ENCODE assay signal across 28 mouse cellular contexts in the genomic region with DNA sequence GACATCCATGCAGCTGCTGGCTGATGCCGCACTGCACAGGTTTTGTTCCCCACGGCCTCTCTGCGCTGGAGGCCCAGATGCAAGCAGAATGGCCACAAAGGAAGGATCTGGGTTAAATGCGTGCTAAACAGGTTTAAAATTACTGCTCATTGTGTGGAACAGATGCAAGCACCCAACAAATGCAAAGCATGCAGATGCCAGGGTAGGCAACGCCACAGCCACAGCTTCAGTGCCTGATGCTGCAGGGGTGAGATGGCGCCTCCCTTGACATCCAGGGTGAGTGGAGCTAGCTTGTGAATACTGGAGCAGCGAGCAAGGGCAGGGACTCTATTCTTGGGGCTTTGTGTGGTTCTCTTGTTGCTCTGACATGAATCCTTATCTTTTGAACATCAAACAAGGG. TPM values are rescaled to one million over a fixed set of nuclear protein-coding genes. Genes with fewer than 3 reads are reported as not detected.
"Had no signal": no experiment of that assay in that cellular context is flagged by ENCODE, and none has a peak within 500 bp of the region (broad histone marks: within the 10 kb centered on the region; RNA-seq: fewer than 3 reads in every experiment).

No protein-coding gene starts in this region.

- H3K4me3 ChIP-seq: layer of hippocampus, adult 2 months; limb, embryonic 10.5 days; limb, embryonic 13.5 days; liver, embryonic 12.5 days; liver, embryonic 15.5 days; lung, embryonic 15.5 days; myocyte had no signal

- DNase-seq: kidney, adult 18-20 months; kidney, adult 9 months; kidney, postnatal 14 days; layer of hippocampus, adult 9-11 months; liver; lung, adult 18-20 months; lung, postnatal 10 days; lung, postnatal 36 days; right cerebral cortex, adult 18-20 months; right cerebral cortex, postnatal 14 days; right cerebral cortex, postnatal 4 days; thymus, adult 2 months; thymus, postnatal 14 days; thymus, postnatal 4 days had no signal

- H3K4me2 ChIP-seq: limb, embryonic 13.5 days; liver, embryonic 12.5 days; liver, embryonic 15.5 days; lung, embryonic 15.5 days; midbrain, embryonic 11.5 days had no signal

- H3K9me3 ChIP-seq: limb, embryonic 10.5 days; limb, embryonic 13.5 days; liver, embryonic 12.5 days; liver, embryonic 15.5 days; lung, embryonic 15.5 days had no signal

- H3K4me1 ChIP-seq: liver, embryonic 12.5 days; liver, embryonic 15.5 days; lung, embryonic 15.5 days had no signal

- H3K27me3 ChIP-seq: limb, embryonic 13.5 days; liver, embryonic 12.5 days; liver, embryonic 15.5 days; lung, embryonic 15.5 days had no signal

- H3K27ac ChIP-seq: layer of hippocampus, adult 2 months; limb, embryonic 10.5 days; limb, embryonic 13.5 days; liver, embryonic 12.5 days; liver, embryonic 15.5 days; lung, embryonic 15.5 days; stomach, postnatal 0 days had no signal

- H3K9ac ChIP-seq: limb, embryonic 13.5 days; liver, embryonic 12.5 days; liver, embryonic 15.5 days; lung, embryonic 15.5 days had no signal

- H3K36me3 ChIP-seq: limb, embryonic 10.5 days; limb, embryonic 13.5 days; liver, embryonic 12.5 days; liver, embryonic 15.5 days; lung, embryonic 15.5 days had no signal

- ATAC-seq: liver, embryonic 12.5 days; midbrain, embryonic 16.5 days had no signal

RNA-seq across cellular contexts. Expression of a gene that starts 39.8 kb away (rescaled TPM):
- polyA plus RNA-seq: kidney, embryonic 16.5 days; large intestine, adult 2 months; limb, embryonic 10.5 days; limb, embryonic 13.5 days; liver, embryonic 12.5 days; liver, embryonic 15.5 days; lung, embryonic 15.5 days; midbrain, embryonic 11.5 days; midbrain, embryonic 16.5 days; myocyte; neural tube, embryonic 14.5 days; stomach, embryonic 14.5 days; stomach, postnatal 0 days; thymus, adult 2 months had no signal
